ENCODE assay signal across 20 mouse cellular contexts in the genomic region with DNA sequence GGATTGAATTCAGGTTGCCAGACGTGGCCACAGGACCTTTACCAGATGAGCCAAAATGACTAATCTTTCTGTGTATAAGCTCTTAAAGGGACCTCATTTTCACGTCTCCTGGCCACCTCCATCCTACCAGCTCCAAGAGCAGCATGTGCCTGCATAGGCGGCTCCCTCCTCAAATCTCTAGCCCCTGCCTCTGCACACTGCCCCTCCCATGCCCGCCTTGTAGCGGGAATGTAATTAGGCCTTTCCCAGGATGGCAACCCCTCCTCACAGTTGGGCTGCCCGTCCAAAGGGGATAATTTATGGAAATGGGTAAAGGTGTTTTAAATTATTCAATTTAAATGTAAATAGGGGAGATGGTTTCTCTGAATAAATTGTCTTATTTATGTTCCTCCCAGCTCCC.
DNase-seq lines count a peak whose midpoint lies in the region; ATAC-seq and TF ChIP-seq lines count a peak whose summit lies in the region.
"Had no signal": no experiment of that assay in that cellular context is flagged by ENCODE, and none has a peak within 500 bp of the region (broad histone marks: within the 10 kb centered on the region; RNA-seq: fewer than 3 reads in every experiment).

No protein-coding gene starts in this region.

- no peak for TF ChIP-seq CTCF in hindbrain, postnatal 0 days (IDR thresholded peaks at IDR 0.05; ENCODE audit: low read depth)
- no peak for TF ChIP-seq CTCF in midbrain, postnatal 0 days (IDR thresholded peaks at IDR 0.05)
- TF ChIP-seq CTCF in embryonic fibroblast, embryonic 13.5 days (IDR thresholded peaks at IDR 0.05; ENCODE audit: borderline replicate concordance, insufficient read depth, low read length) = no peak

- no peak overlapping the region for H3K4me2 ChIP-seq in forebrain, embryonic 12.5 days
- no peak overlapping the region for H3K4me2 ChIP-seq in forebrain, embryonic 11.5 days (ENCODE audit: low read depth, low read length, severe bottlenecking)
- H3K4me2 ChIP-seq in hindbrain, embryonic 11.5 days (replicated peaks; ENCODE audit: low read depth, low read length) = no peak overlapping the region
- H3K4me2 ChIP-seq in hindbrain, postnatal 0 days (ENCODE audit: low read depth, low read length) = no peak overlapping the region
- no peak overlapping the region for H3K4me2 ChIP-seq in midbrain, embryonic 14.5 days (ENCODE audit: low read length)
- H3K4me2 ChIP-seq in midbrain, postnatal 0 days (ENCODE audit: low read depth, low read length, poor library complexity, severe bottlenecking) = no peak overlapping the region
- H3K4me2 ChIP-seq: embryonic facial prominence, embryonic 13.5 days; heart, embryonic 12.5 days had no signal

- 22% methylated on average over 6 of the region's 6 CpGs for WGBS in forebrain, embryonic 12.5 days
- WGBS in forebrain, embryonic 11.5 days = 26% methylated on average over 6 of the region's 6 CpGs
- 32% methylated on average over 6 of the region's 6 CpGs for WGBS in hindbrain, embryonic 11.5 days
- 33% methylated on average over 6 of the region's 6 CpGs for WGBS in hindbrain, postnatal 0 days
- 20% methylated on average over 6 of the region's 6 CpGs for WGBS in midbrain, embryonic 14.5 days
- WGBS in midbrain, postnatal 0 days = 27% methylated on average over 6 of the region's 6 CpGs

- no peak overlapping the region for H3K4me3 ChIP-seq in forebrain, embryonic 12.5 days (replicated peaks)
- H3K4me3 ChIP-seq in forebrain, embryonic 11.5 days (ENCODE audit: low read depth, low read length) = no peak overlapping the region
- no peak overlapping the region for H3K4me3 ChIP-seq in hindbrain, embryonic 11.5 days (ENCODE audit: low read depth, low read length)
- no peak overlapping the region for H3K4me3 ChIP-seq in hindbrain, postnatal 0 days (ENCODE audit: low read length)
- H3K4me3 ChIP-seq in midbrain, embryonic 14.5 days (replicated peaks; ENCODE audit: low read depth, low read length) = no peak overlapping the region
- no peak overlapping the region for H3K4me3 ChIP-seq in midbrain, postnatal 0 days (ENCODE audit: low read depth, low read length)
- H3K4me3 ChIP-seq in embryonic fibroblast, embryonic 13.5 days (ENCODE audit: insufficient read depth, low read length) = no peak overlapping the region
- H3K4me3 ChIP-seq: embryonic facial prominence, embryonic 13.5 days; heart, embryonic 12.5 days; hindbrain, embryonic 10.5 days had no signal

- 0 out of 2 replicates have a peak, but pooled peaks cover 3% of the 10 kb centered on the region for H3K9me3 ChIP-seq in forebrain, embryonic 12.5 days
- H3K9me3 ChIP-seq in forebrain, embryonic 11.5 days (ENCODE audit: control insufficient read depth, low read length) = no peaks in the 10 kb centered on the region
- H3K9me3 ChIP-seq in hindbrain, embryonic 11.5 days (ENCODE audit: control insufficient read depth, low read length) = no peaks in the 10 kb centered on the region
- no peaks in the 10 kb centered on the region for H3K9me3 ChIP-seq in hindbrain, postnatal 0 days (ENCODE audit: low read length)
- no peaks in the 10 kb centered on the region for H3K9me3 ChIP-seq in midbrain, embryonic 14.5 days (ENCODE audit: control insufficient read depth, low read length)
- H3K9me3 ChIP-seq in midbrain, postnatal 0 days (ENCODE audit: low read length) = no peaks in the 10 kb centered on the region
- H3K9me3 ChIP-seq: embryonic facial prominence, embryonic 13.5 days; heart, embryonic 12.5 days; hindbrain, embryonic 10.5 days had no signal

- no peak for DNase-seq in forebrain, embryonic 11.5 days (ENCODE audit: low spot score)
- DNase-seq in hindbrain, embryonic 11.5 days (ENCODE audit: low spot score) = no peak
- DNase-seq in hindbrain, postnatal 0 days (ENCODE audit: low spot score) = no peak
- DNase-seq in midbrain, embryonic 14.5 days = peak; percentile 46
- DNase-seq in midbrain, postnatal 0 days (ENCODE audit: low spot score) = no peak
- DNase-seq: adrenal gland, postnatal 10 days; B cell, adult 2 months; cerebellum, adult 11-12 months; cerebellum, adult 9-11 months; cerebellum, postnatal 36 days; gastrocnemius, postnatal 14 days had no signal

- H3K27ac ChIP-seq in forebrain, embryonic 12.5 days = peak overlapping the region; percentile 22; the same call in 1 of the 2 replicates
- no peak overlapping the region for H3K27ac ChIP-seq in forebrain, embryonic 11.5 days (ENCODE audit: low read depth, low read length)
- no peak overlapping the region for H3K27ac ChIP-seq in hindbrain, embryonic 11.5 days (ENCODE audit: low read depth, low read length)
- H3K27ac ChIP-seq in hindbrain, postnatal 0 days = no peak overlapping the region
- H3K27ac ChIP-seq in midbrain, embryonic 14.5 days (replicated peaks; ENCODE audit: low read depth, low read length) = no peak overlapping the region
- H3K27ac ChIP-seq in midbrain, postnatal 0 days (ENCODE audit: low read depth, low read length) = no peak overlapping the region
- H3K27ac ChIP-seq in embryonic fibroblast, embryonic 13.5 days (ENCODE audit: insufficient read depth, low read length) = peak overlapping the region; percentile 92
- H3K27ac ChIP-seq: embryonic facial prominence, embryonic 13.5 days; hindbrain, embryonic 10.5 days had no signal

- no peaks in the 10 kb centered on the region for H3K36me3 ChIP-seq in forebrain, embryonic 12.5 days (replicated peaks)
- no peaks in the 10 kb centered on the region for H3K36me3 ChIP-seq in forebrain, embryonic 11.5 days (ENCODE audit: control insufficient read depth, insufficient read depth, low read length)
- no peaks in the 10 kb centered on the region for H3K36me3 ChIP-seq in hindbrain, embryonic 11.5 days (ENCODE audit: control insufficient read depth, insufficient read depth, low read length)
- H3K36me3 ChIP-seq in hindbrain, postnatal 0 days (ENCODE audit: insufficient read depth, low read length) = no peaks in the 10 kb centered on the region
- no peaks in the 10 kb centered on the region for H3K36me3 ChIP-seq in midbrain, embryonic 14.5 days (ENCODE audit: control insufficient read depth, insufficient read depth, low read length)
- no peaks in the 10 kb centered on the region for H3K36me3 ChIP-seq in midbrain, postnatal 0 days (ENCODE audit: insufficient read depth, low read length)
- H3K36me3 ChIP-seq: embryonic facial prominence, embryonic 13.5 days; G1E; heart, embryonic 12.5 days; hindbrain, embryonic 10.5 days had no signal

- no peak for TF ChIP-seq POLR2A in embryonic fibroblast, embryonic 13.5 days (IDR thresholded peaks at IDR 0.05; ENCODE audit: low read depth, low read length)

- ATAC-seq in forebrain, embryonic 12.5 days (ENCODE audit: low FRiP score) = no peak
- ATAC-seq in forebrain, embryonic 11.5 days (replicated peaks; ENCODE audit: low FRiP score) = no peak
- ATAC-seq in hindbrain, embryonic 11.5 days (ENCODE audit: low FRiP score) = peak; percentile 65; the same call in 1 of the 2 replicates
- ATAC-seq in hindbrain, postnatal 0 days = no peak
- ATAC-seq in midbrain, embryonic 14.5 days (ENCODE audit: low FRiP score, low TSS enrichment) = no peak
- no peak for ATAC-seq in midbrain, postnatal 0 days (ENCODE audit: low FRiP score)
- ATAC-seq: CD4-positive, CD25-positive, alpha-beta regulatory T cell, adult 4 months; inflammation-experienced regulatory T-cells, adult 6 months; intestine, postnatal 0 days had no signal

- peaks cover 45% of the 10 kb centered on the region for H3K4me1 ChIP-seq in forebrain, embryonic 12.5 days
- 0 out of 2 replicates have a peak, but pooled peaks cover 4% of the 10 kb centered on the region for H3K4me1 ChIP-seq in forebrain, embryonic 11.5 days (replicated peaks; ENCODE audit: control insufficient read depth, insufficient read depth, low read length)
- 0 out of 2 replicates have a peak, but pooled peaks cover 2% of the 10 kb centered on the region for H3K4me1 ChIP-seq in hindbrain, embryonic 11.5 days (replicated peaks; ENCODE audit: control insufficient read depth, insufficient read depth, low read length)
- 0 out of 2 replicates have a peak, but pooled peaks cover 8% of the 10 kb centered on the region for H3K4me1 ChIP-seq in hindbrain, postnatal 0 days (ENCODE audit: insufficient read depth, low read length)
- peaks cover 26% of the 10 kb centered on the region for H3K4me1 ChIP-seq in midbrain, embryonic 14.5 days (ENCODE audit: control insufficient read depth, insufficient read depth, low read length)
- no peaks in the 10 kb centered on the region; the same call in 1 of the 2 replicates for H3K4me1 ChIP-seq in midbrain, postnatal 0 days (ENCODE audit: insufficient read depth, low read length)
- H3K4me1 ChIP-seq in embryonic fibroblast, embryonic 13.5 days (ENCODE audit: control insufficient read depth, insufficient read depth, low read length) = peaks cover 35% of the 10 kb centered on the region

- H3K9ac ChIP-seq in forebrain, embryonic 12.5 days = no peak overlapping the region
- H3K9ac ChIP-seq in forebrain, embryonic 11.5 days (ENCODE audit: low read length) = no peak overlapping the region; the same call in 1 of the 2 replicates
- H3K9ac ChIP-seq in hindbrain, embryonic 11.5 days (ENCODE audit: low read depth, low read length) = no peak overlapping the region
- no peak overlapping the region for H3K9ac ChIP-seq in hindbrain, postnatal 0 days (replicated peaks; ENCODE audit: low read length)
- H3K9ac ChIP-seq in midbrain, embryonic 14.5 days (replicated peaks; ENCODE audit: low read length) = no peak overlapping the region; the same call in 1 of the 2 replicates
- no peak overlapping the region for H3K9ac ChIP-seq in midbrain, postnatal 0 days (replicated peaks; ENCODE audit: low read length, poor library complexity, severe bottlenecking)
- H3K9ac ChIP-seq: embryonic facial prominence, embryonic 13.5 days; heart, embryonic 12.5 days had no signal

- peaks cover 45% of the 10 kb centered on the region for H3K27me3 ChIP-seq in forebrain, embryonic 12.5 days
- no peaks in the 10 kb centered on the region; the same call in 1 of the 2 replicates for H3K27me3 ChIP-seq in forebrain, embryonic 11.5 days (ENCODE audit: control insufficient read depth, insufficient read depth, low read length)
- H3K27me3 ChIP-seq in hindbrain, embryonic 11.5 days (ENCODE audit: control insufficient read depth, insufficient read depth, low read length) = no peaks in the 10 kb centered on the region; the same call in 1 of the 2 replicates
- H3K27me3 ChIP-seq in hindbrain, postnatal 0 days (ENCODE audit: insufficient read depth, low read length) = no peaks in the 10 kb centered on the region
- H3K27me3 ChIP-seq in midbrain, embryonic 14.5 days (ENCODE audit: control insufficient read depth, insufficient read depth, low read length) = peaks cover 2% of the 10 kb centered on the region; the same call in 1 of the 2 replicates
- H3K27me3 ChIP-seq in midbrain, postnatal 0 days (ENCODE audit: insufficient read depth, low read length) = no peaks in the 10 kb centered on the region; the same call in 1 of the 2 replicates
- H3K27me3 ChIP-seq: embryonic facial prominence, embryonic 13.5 days had no signal

Comparison
In these comparisons a context has a peak if more than half of its experiments do, and no peak if none do; other contexts are left out.
1. H3K27ac ChIP-seq: peak in forebrain, embryonic 12.5 days (single experiment) and embryonic fibroblast, embryonic 13.5 days (single experiment); none in forebrain, embryonic 11.5 days (single experiment), hindbrain, embryonic 11.5 days (single experiment), hindbrain, postnatal 0 days (single experiment), midbrain, embryonic 14.5 days (single experiment) and midbrain, postnatal 0 days (single experiment).